Mouse (Mus musculus) CH12.LX (cell line): ENCODE measurements around the gene Slc25a34. TPM values are rescaled to one million over a fixed set of nuclear protein-coding genes. Genes with fewer than 3 reads are reported as not detected.

Source experiments
- DNase-seq: peaks from one replicate; pipeline ENCODE4 v3.0.0-alpha.2; 2013; ENCODE audit errors: extremely low read depth
- H3K27ac ChIP-seq: 2 replicates; pipeline ENCODE4 v1.5.1; 2012; ENCODE audit warnings: low read depth, mild to moderate bottlenecking, control low read depth, moderate library complexity; ENCODE audit not compliant: insufficient read depth
- H3K27me3 ChIP-seq: replicated peaks from 2 replicates; pipeline ENCODE3; 2012; ENCODE audit warnings: inconsistent platforms
- H3K36me3 ChIP-seq, 2 experiments: replicated peaks in 1 of 2; 2 replicates each; pipeline versions ENCODE3 to v1.6.1; 2012; ENCODE audit warnings: inconsistent platforms in 1 of 2, low read length in 1 of 2, mild to moderate bottlenecking in 1 of 2, mixed read lengths in 1 of 2, moderate library complexity in 1 of 2; ENCODE audit not compliant: control insufficient read depth in 1 of 2, insufficient read depth in 1 of 2
- H3K4me1 ChIP-seq, 2 experiments: 2 replicates each; pipeline ENCODE4 v1.6.1; 2012; ENCODE audit warnings: inconsistent platforms in 1 of 2, moderate library complexity in 1 of 2; ENCODE audit not compliant: insufficient read depth in 2 of 2, control insufficient read depth in 1 of 2
- H3K4me2 ChIP-seq: 2 replicates; pipeline ENCODE4 v1.6.1; 2012; ENCODE audit warnings: low read depth, mild to moderate bottlenecking, control low read depth; ENCODE audit not compliant: poor library complexity, insufficient read depth, severe bottlenecking
- H3K4me3 ChIP-seq, 3 experiments: fragments of 150-350 bp in 1 of 3; sonication (generic) in 1 of 3; replicated peaks in 1 of 3; 2 replicates each; pipeline versions ENCODE3 to v1.5.1; 2011 to 2012; ENCODE audit warnings: low read depth in 2 of 3, low read length in 2 of 3, mild to moderate bottlenecking in 2 of 3, moderate library complexity in 2 of 3, control low read depth in 1 of 3, improper control_type of control experiment in 1 of 3, inconsistent platforms in 1 of 3, mixed read lengths in 1 of 3; ENCODE audit not compliant: poor library complexity in 1 of 3
- H3K79me2 ChIP-seq: replicated peaks from 2 replicates; pipeline ENCODE4 v1.6.1; 2012; ENCODE audit warnings: mild to moderate bottlenecking, moderate library complexity; ENCODE audit not compliant: control insufficient read depth, poor library complexity, insufficient read depth, severe bottlenecking; ENCODE audit errors: extremely low read depth
- H3K9ac ChIP-seq: 2 replicates; pipeline ENCODE4 v1.6.1; 2012; ENCODE audit warnings: low read depth, mild to moderate bottlenecking, control low read depth, moderate library complexity; ENCODE audit not compliant: insufficient read depth
- H3K9me3 ChIP-seq: replicated peaks from 2 replicates; pipeline ENCODE3; 2012; ENCODE audit warnings: low read length, inconsistent platforms, mixed read lengths
- BHLHE40 ChIP-seq: IDR thresholded peaks from 2 replicates; pipeline ENCODE4 v1.6.1; 2011; ENCODE audit warnings: mild to moderate bottlenecking, low read depth, low read length, improper control_type of control experiment
- CHD2 ChIP-seq: IDR thresholded peaks from 2 replicates; pipeline ENCODE4 v1.6.1; 2011; ENCODE audit warnings: low read length, improper control_type of control experiment
- CTCF ChIP-seq, 2 experiments: IDR thresholded peaks in 1 of 2; conservative IDR thresholded peaks in 1 of 2; 2 replicates each; pipeline ENCODE4 v1.5.1; 2011 to 2012; ENCODE audit warnings: low read depth in 2 of 2, low read length in 2 of 2, improper control_type of control experiment in 1 of 2, inconsistent platforms in 1 of 2, mild to moderate bottlenecking in 1 of 2, moderate library complexity in 1 of 2
- ETS1 ChIP-seq: conservative IDR thresholded peaks from 2 replicates; pipeline ENCODE4 v1.6.1; 2012; ENCODE audit warnings: low read depth, mild to moderate bottlenecking, inconsistent platforms, low read length, improper control_type of control experiment, moderate library complexity
- HCFC1 ChIP-seq: IDR thresholded peaks from 2 replicates; pipeline ENCODE4 v1.6.1; 2012; ENCODE audit warnings: low read depth, mild to moderate bottlenecking, inconsistent platforms, low read length, improper control_type of control experiment
- JUND ChIP-seq: conservative IDR thresholded peaks from 2 replicates; pipeline ENCODE4 v1.6.1; 2011; ENCODE audit warnings: low read depth, low read length, improper control_type of control experiment
- MAFK ChIP-seq: IDR thresholded peaks from 2 replicates; pipeline ENCODE4 v1.6.1; 2011; ENCODE audit warnings: low read length, improper control_type of control experiment; ENCODE audit not compliant: insufficient replicate concordance
- MAX ChIP-seq: IDR thresholded peaks from 2 replicates; pipeline ENCODE4 v1.6.1; 2011; ENCODE audit warnings: low read length, improper control_type of control experiment
- MAZ ChIP-seq: IDR thresholded peaks from 2 replicates; pipeline ENCODE4 v1.6.1; 2012; ENCODE audit warnings: low read depth, mild to moderate bottlenecking, inconsistent platforms, low read length, improper control_type of control experiment, moderate library complexity
- MEF2A ChIP-seq: IDR thresholded peaks from 2 replicates; pipeline ENCODE4 v1.6.1; 2014; ENCODE audit warnings: low read depth, mild to moderate bottlenecking, inconsistent platforms, low read length, improper control_type of control experiment, borderline replicate concordance
- MYC ChIP-seq: IDR thresholded peaks from 2 replicates; pipeline ENCODE4 v1.6.1; 2011; ENCODE audit warnings: low read depth, mild to moderate bottlenecking, improper control_type of control experiment, low read length
- NELFE ChIP-seq: IDR thresholded peaks from 2 replicates; pipeline ENCODE4 v1.6.1; 2011; ENCODE audit warnings: low read depth, low read length, improper control_type of control experiment
- POLR2A ChIP-seq: IDR thresholded peaks from 2 replicates; pipeline ENCODE4 v1.6.1; 2011; ENCODE audit warnings: low read depth, mild to moderate bottlenecking, improper control_type of control experiment, low read length
- POLR2AphosphoS2 ChIP-seq: IDR thresholded peaks from 2 replicates; pipeline ENCODE4 v1.6.1; 2011; ENCODE audit warnings: low read depth, low read length, improper control_type of control experiment
- RAD21 ChIP-seq: IDR thresholded peaks from 2 replicates; pipeline ENCODE4 v1.6.1; 2011; ENCODE audit warnings: low read depth, mild to moderate bottlenecking, low read length, improper control_type of control experiment, moderate library complexity
- SMC3 ChIP-seq: IDR thresholded peaks from 2 replicates; pipeline ENCODE4 v1.6.1; 2011; ENCODE audit warnings: low read depth, low read length, improper control_type of control experiment
- TBP ChIP-seq: conservative IDR thresholded peaks from 2 replicates; pipeline ENCODE4 v1.6.1; 2011; ENCODE audit warnings: low read depth, low read length, improper control_type of control experiment
- TCF12 ChIP-seq: IDR thresholded peaks from 2 replicates; pipeline ENCODE4 v1.6.1; 2014; ENCODE audit warnings: low read depth, mild to moderate bottlenecking, inconsistent platforms, low read length, improper control_type of control experiment
- USF1 ChIP-seq: IDR thresholded peaks from 2 replicates; pipeline ENCODE4 v1.6.1; 2014; ENCODE audit warnings: low read depth, mild to moderate bottlenecking, inconsistent platforms, low read length, improper control_type of control experiment
- USF2 ChIP-seq: conservative IDR thresholded peaks from 2 replicates; pipeline ENCODE4 v1.6.1; 2011; ENCODE audit warnings: low read depth, low read length, improper control_type of control experiment
- ZKSCAN1 ChIP-seq: IDR thresholded peaks from 2 replicates; pipeline ENCODE4 v1.6.1; 2012; ENCODE audit warnings: low read depth, inconsistent platforms, low read length, improper control_type of control experiment, borderline replicate concordance
- ZMIZ1 ChIP-seq: IDR thresholded peaks from 2 replicates; pipeline ENCODE4 v1.6.1; 2012; ENCODE audit warnings: low read depth, mild to moderate bottlenecking, inconsistent platforms, low read length, improper control_type of control experiment
- ZNF384 ChIP-seq: IDR thresholded peaks from 2 replicates; pipeline ENCODE4 v1.6.1; 2012; ENCODE audit warnings: low read depth, low read length, improper control_type of control experiment, inconsistent platforms
- dilution Hi-C: fragments of 300-500 bp; cut with MboI; formaldehyde crosslinking; loops from 2 replicates; pipeline ENCODE4 v1.14.3; 2020; ENCODE audit warnings: low sequenced_read_pairs; ENCODE audit not compliant: extremely low pct_unique_long_range_greater_than_20kb, extremely low pct_ligation_motif_present
- in situ Hi-C: fragments of 300-500 bp; cut with MboI; formaldehyde crosslinking; loops from 3 replicates; pipeline ENCODE4 v1.14.3; 2019; ENCODE audit warnings: low sequenced_read_pairs, low pct_ligation_motif_present, low pct_unique_long_range_greater_than_20kb, mixed read lengths
- polyA plus RNA-seq: library from polyadenylated mRNA; unstranded; fragments of >175 nt; gene quantifications from 2 replicates; pipeline ENCODE4 v1.2.1, GENCODE M21; 2012; ENCODE audit warnings: low read depth; ENCODE audit not compliant: insufficient read length
- total RNA-seq, 2 experiments: library from RNA; depleted of rRNA; stranded (reverse); fragments of 300-350 nt in 1 of 2; fragments of >200 nt in 1 of 2; gene quantifications; 2 replicates each; pipeline ENCODE4 v1.2.3; 2012 to 2014

Gene Slc25a34
- total and polyA plus RNA-seq, 3 experiments = 0.23 to 1.7 (median 0.64) TPM

DNA sequence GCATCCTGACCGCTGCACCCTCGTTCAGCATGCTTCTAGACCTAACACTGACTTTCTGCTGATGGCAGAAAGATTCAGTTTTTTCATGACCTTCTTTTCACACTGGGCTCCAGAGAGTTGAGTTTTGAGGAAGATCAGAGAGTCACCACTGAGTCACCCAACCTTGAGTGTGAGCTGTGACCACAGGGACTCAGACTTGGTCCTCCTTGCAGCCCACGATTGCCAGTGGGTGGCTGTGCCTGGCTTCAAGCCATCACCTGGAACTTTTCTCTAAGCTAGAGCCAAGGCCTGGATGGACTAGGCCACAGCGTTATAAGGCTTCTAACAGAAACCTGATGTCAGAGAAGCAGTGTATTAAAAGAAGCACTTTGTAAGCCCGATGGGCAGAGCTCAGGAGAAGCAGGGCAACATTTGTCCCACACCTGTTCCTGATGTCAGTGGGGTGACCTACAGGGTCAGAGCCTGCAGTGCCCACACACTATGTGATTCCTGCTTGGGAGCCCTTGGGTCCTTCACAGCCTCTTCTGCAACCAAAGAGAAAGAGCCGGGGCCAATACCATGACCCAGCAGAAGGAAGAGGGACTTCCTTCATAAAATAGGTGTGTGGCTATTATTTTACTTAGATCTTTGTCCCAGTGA is 35.3 kb upstream of the Slc25a34 start:
- Histone ChIP-seq H3K27me3 (no peaks in the 10 kb centered on the region), H3K9me3 (no peaks in the 10 kb centered on the region), H3K4me2 (no peak overlapping the region), H3K79me2 (peaks cover 13% of the 10 kb centered on the region; the same call in 1 of the 2 replicates), H3K4me3 (no peak overlapping the region), H3K27ac (peak overlapping the region; percentile 43; the same call in 1 of the 2 replicates), H3K36me3 (peaks cover 6 to 31% of the 10 kb centered on the region in 2 experiments), H3K4me1 (peaks cover 14 to 67% of the 10 kb centered on the region in 2 experiments), H3K9ac (no peak overlapping the region)
- no peak for TF ChIP-seq MEF2A
- TF ChIP-seq ZNF384 = no peak
- TF ChIP-seq USF2 = no peak
- no peak for TF ChIP-seq TBP
- TF ChIP-seq POLR2A = no peak
- no peak for TF ChIP-seq MYC
- TF ChIP-seq SMC3 = no peak
- no peak for TF ChIP-seq BHLHE40
- no peak for TF ChIP-seq MAX
- no peak for TF ChIP-seq MAFK
- no peak for TF ChIP-seq MAZ
- TF ChIP-seq HCFC1 = no peak
- no peak for TF ChIP-seq ETS1
- TF ChIP-seq NELFE = no peak
- no peak for TF ChIP-seq CTCF (conservative IDR thresholded peaks at IDR 0.05 in 1 of 2, IDR thresholded peaks at IDR 0.05 in 1 of 2; ENCODE audit: low read depth in 2 of 2, low read length in 2 of 2)
- TF ChIP-seq ZKSCAN1 = no peak
- no peak for TF ChIP-seq POLR2AphosphoS2
- DNase-seq = no peak
- dilution Hi-C loops = no loop called here
- in situ Hi-C loops = loop anchor here (5.0 kb wide), 1 partner anchor 38 kb away; no protein-coding TSS in a partner anchor

- Histone ChIP-seq H3K27ac (no peak overlapping the region), H3K9ac (no peak overlapping the region), H3K4me1 (peaks cover 14 to 80% of the 10 kb centered on the region in 2 experiments), H3K27me3 (no peaks in the 10 kb centered on the region), H3K4me3 (no peak overlapping the region), H3K36me3 (peaks cover 16 to 48% of the 10 kb centered on the region in 2 experiments)
- dilution Hi-C loops (no loop called here), in situ Hi-C loops (loop anchor here (5.0 kb wide), 1 partner anchor 40 kb away; no protein-coding TSS in a partner anchor)
- no peak for DNase-seq
- no peak for TF ChIP-seq RAD21
- no peak for TF ChIP-seq ZNF384
- no peak for TF ChIP-seq SMC3
- TF ChIP-seq ETS1 = no peak
- TF ChIP-seq JUND = no peak
- TF ChIP-seq MAX = no peak
- no peak for TF ChIP-seq MAZ
- no peak for TF ChIP-seq NELFE
- no peak for TF ChIP-seq HCFC1
- no peak for TF ChIP-seq USF1
- TF ChIP-seq CTCF (conservative IDR thresholded peaks at IDR 0.05 in 1 of 2, IDR thresholded peaks at IDR 0.05 in 1 of 2; ENCODE audit: low read depth in 2 of 2, low read length in 2 of 2) = no peak
- TF ChIP-seq ZMIZ1 = no peak
- no peak for TF ChIP-seq MAFK
- no peak for TF ChIP-seq CHD2
- no peak for TF ChIP-seq TCF12
- TF ChIP-seq, all 38 proteins: peak for 0
- Histone ChIP-seq H3K9me3 (no peaks in the 10 kb centered on the region), H3K79me2 (peaks cover 6% of the 10 kb centered on the region; the same call in 1 of the 2 replicates), H3K4me2 (no peak overlapping the region)
Measured at GRCm38 (mm10) chr4:141656932-141657331, 33.3 kb upstream of the Slc25a34 start.
